Mouse (Mus musculus) C2C12 (cell line): Measurements from ENCODE around the gene Hal. TPM values are rescaled to one million over a fixed set of nuclear protein-coding genes. Genes with fewer than 3 reads are reported as not detected.

Source experiments
- H3K27me3 ChIP-seq: one replicate; pipeline ENCODE4 v1.6.1; 2011; ENCODE audit not compliant: control insufficient read depth, insufficient read depth, insufficient read length
- H3K36me3 ChIP-seq: one replicate; pipeline ENCODE4 v1.6.1; 2011; ENCODE audit not compliant: control insufficient read depth, insufficient read depth
- H3K4me3 ChIP-seq: one replicate; pipeline ENCODE4 v1.5.1; 2011; ENCODE audit warnings: mild to moderate bottlenecking, control low read depth; ENCODE audit not compliant: poor library complexity, insufficient read depth, severe bottlenecking
- H3K79me2 ChIP-seq: one replicate; pipeline ENCODE4 v1.6.1; 2011; ENCODE audit not compliant: control insufficient read depth, insufficient read depth
- H3K79me3 ChIP-seq: one replicate; pipeline ENCODE4 v1.6.1; 2011; ENCODE audit warnings: low read depth, control low read depth
- H3ac ChIP-seq: one replicate; pipeline ENCODE3; 2011; ENCODE audit warnings: low read depth; ENCODE audit not compliant: control insufficient read depth, insufficient read length
- CEBPB ChIP-seq: IDR thresholded peaks from one replicate; pipeline ENCODE4 v1.6.1; 2011; ENCODE audit warnings: low read depth, mild to moderate bottlenecking, control low read depth, moderate library complexity
- CTCF ChIP-seq: IDR thresholded peaks from one replicate; pipeline ENCODE4 v1.5.1; 2011; ENCODE audit not compliant: control insufficient read depth, insufficient read depth, insufficient read length
- FOSL1 ChIP-seq: IDR thresholded peaks from one replicate; pipeline ENCODE4 v1.8.0; 2011; ENCODE audit warnings: mild to moderate bottlenecking, low read length; ENCODE audit not compliant: poor library complexity, insufficient read depth, severe bottlenecking
- MAX ChIP-seq: IDR thresholded peaks from one replicate; pipeline ENCODE4 v1.6.1; 2011; ENCODE audit warnings: mild to moderate bottlenecking, control low read depth
- MYOD1 ChIP-seq: IDR thresholded peaks from one replicate; pipeline ENCODE4 v1.6.1; 2011; ENCODE audit warnings: low read depth; ENCODE audit not compliant: control insufficient read depth, insufficient read length
- MYOG ChIP-seq: IDR thresholded peaks from one replicate; pipeline ENCODE4 v1.6.1; 2011; ENCODE audit not compliant: control insufficient read depth, insufficient read length; ENCODE audit errors: extremely low read depth
- USF1 ChIP-seq: IDR thresholded peaks from one replicate; pipeline ENCODE4 v1.6.1; 2011; ENCODE audit warnings: low read depth, mild to moderate bottlenecking, control low read depth, moderate library complexity
- polyA plus RNA-seq: library from polyadenylated mRNA; unstranded; fragments of >200 nt; fragmentation: generic; extraction: Trizol; gene quantifications from one replicate; pipeline ENCODE4 v1.2.1, GENCODE M21; 2012; ENCODE audit warnings: missing spikeins

Hal gene
- polyA plus RNA-seq, 1 experiment = 0.02 TPM

DNA sequence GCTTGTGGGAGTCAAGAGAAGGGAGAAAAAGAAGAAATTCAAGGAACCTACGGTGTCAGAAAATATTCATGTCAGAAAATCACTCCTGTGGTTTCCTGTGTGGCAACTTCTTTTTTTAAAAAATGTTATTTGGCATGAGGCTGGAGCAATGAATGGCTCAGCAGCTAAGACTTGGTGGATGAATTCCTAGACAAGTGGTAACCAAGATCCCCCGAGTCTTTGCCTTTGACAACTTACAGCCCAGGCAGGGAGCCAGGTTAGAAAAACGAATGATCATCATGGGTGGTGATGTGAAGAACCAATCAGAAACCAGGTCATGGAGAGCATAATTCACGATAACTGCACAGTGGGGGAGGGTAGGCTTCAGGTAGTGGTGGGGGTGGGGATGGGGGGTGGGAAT lies 32.4 kb downstream of the Hal start:
- TF ChIP-seq CEBPB = no peak
- H3K4me3 ChIP-seq = no peak overlapping the region
- no peaks in the 10 kb centered on the region for H3K79me2 ChIP-seq
- H3K27me3 ChIP-seq = no peaks in the 10 kb centered on the region
- no peaks in the 10 kb centered on the region for H3K36me3 ChIP-seq
- no peaks in the 10 kb centered on the region for H3K79me3 ChIP-seq
- H3ac ChIP-seq = no peak overlapping the region

DNA sequence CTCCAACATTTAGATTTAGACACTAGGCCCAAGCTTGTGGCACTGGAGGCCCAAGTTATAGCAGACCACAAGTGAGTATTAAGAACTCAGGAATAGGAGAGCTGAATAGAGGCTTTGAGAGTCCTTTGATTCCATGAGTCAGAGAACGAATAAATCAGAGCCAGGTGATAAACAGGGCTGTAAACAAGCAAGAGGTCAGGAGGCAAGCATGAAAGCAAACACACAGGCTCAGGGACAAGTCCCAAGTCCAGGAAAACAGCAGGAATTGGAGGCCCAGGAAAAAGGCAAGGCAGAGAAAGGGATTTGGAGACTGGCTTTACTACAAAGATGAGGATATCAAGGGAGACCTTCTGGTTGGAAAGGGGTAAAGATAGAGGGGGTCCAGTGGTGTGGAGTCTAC lies 36.8 kb downstream of the Hal start:
- Histone ChIP-seq H3K36me3 (no peaks in the 10 kb centered on the region), H3K4me3 (no peak overlapping the region), H3K27me3 (no peaks in the 10 kb centered on the region), H3ac (no peak overlapping the region), H3K79me2 (no peaks in the 10 kb centered on the region), H3K79me3 (no peaks in the 10 kb centered on the region)
- no peak for TF ChIP-seq FOSL1
- TF ChIP-seq CTCF = no peak
- TF ChIP-seq USF1 = no peak
- TF ChIP-seq MYOG = no peak
- no peak for TF ChIP-seq MYOD1
- TF ChIP-seq MAX = no peak

DNA sequence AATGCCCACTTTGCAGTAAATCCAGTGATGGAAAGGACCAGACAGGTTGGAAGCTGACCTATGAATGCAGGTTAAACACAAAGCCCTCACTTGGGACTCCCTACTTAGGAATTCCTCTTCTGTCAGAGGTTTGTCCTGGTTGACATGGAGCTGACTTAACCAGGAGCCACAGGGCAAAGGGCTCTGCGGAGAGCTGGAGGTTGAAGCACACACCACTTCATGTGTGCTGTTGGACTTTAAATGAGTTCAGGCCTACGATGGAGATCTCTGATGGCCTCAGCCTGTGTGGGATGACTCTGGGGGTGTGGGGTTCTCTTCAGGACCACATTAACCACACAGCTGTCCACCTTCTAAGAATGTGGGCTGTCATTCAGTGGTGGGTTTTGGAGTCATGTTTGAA lies 49.7 kb downstream of the Hal start:
- Histone ChIP-seq H3K36me3 (no peaks in the 10 kb centered on the region), H3K4me3 (no peak overlapping the region), H3ac (no peak overlapping the region), H3K79me2 (no peaks in the 10 kb centered on the region), H3K27me3 (no peaks in the 10 kb centered on the region), H3K79me3 (no peaks in the 10 kb centered on the region)
- no peak for TF ChIP-seq CTCF
- TF ChIP-seq MYOG = no peak
- TF ChIP-seq USF1 = no peak
- no peak for TF ChIP-seq FOSL1
- TF ChIP-seq CEBPB = no peak
- TF ChIP-seq MYOD1 = no peak
- no peak for TF ChIP-seq MAX

DNA sequence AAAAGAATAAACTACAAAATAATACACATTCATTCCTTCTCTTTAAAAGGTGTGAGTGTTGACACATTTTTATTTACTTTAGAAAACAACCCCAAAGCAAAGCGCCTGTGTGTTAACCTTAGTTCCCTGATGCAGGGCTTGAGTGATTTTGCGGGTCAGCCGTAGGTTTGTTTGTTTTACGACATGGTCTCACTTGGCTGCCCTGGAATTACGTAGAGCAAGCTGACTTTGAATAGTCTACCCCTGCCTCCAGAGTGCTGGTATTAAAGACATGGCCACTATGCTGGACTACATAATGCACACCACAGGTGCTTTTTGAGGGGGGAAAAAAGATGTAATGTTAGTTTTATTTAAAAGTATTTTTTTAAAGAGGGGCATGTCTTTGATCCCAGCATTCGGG lies 50.2 kb downstream of the Hal start:
- TF ChIP-seq MYOG (no peak), FOSL1 (no peak), CEBPB (no peak), USF1 (no peak), MYOD1 (no peak), MAX (no peak), CTCF (no peak)
- Histone ChIP-seq H3ac (no peak overlapping the region), H3K79me2 (no peaks in the 10 kb centered on the region), H3K27me3 (no peaks in the 10 kb centered on the region), H3K36me3 (no peaks in the 10 kb centered on the region), H3K4me3 (no peak overlapping the region), H3K79me3 (no peaks in the 10 kb centered on the region)

DNA sequence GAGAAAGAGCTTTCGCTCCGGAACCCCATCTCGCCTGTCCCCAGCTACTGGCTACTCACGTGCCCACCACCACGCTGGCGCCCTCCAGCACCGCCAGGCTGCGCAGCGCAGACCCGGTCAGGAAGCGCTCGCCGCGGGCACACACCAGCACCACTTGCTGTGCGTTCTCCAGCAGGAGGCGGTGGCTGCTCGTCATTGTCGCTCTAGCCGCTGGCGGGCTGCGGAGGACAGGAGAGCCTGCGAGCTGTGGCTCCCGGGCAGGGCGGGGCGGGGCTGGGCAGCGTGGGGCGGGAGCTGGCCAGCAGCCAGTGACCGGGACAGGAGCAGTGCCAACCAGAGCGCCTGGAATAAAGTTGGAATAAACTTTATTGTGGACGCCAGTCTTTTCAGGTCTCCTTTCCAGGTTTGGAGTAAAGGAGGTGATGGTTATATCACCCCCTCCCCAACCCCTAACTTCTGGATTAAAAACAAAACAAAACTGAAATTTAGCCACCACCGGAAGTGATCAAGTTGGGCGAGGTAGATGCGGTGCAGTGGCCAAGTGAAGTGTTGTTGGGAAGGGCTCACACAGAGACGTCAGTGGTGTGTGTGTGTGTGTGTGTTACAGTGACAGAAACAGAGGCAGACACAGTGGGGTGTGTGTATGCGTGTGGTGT lies 51.3 kb downstream of the Hal start, which contains the start of gene Amdhd1:
Gene Amdhd1 (minus strand): TSS at position 259 of the 656 bp plus-strand sequence.
- no peaks in the 10 kb centered on the region for H3K27me3 ChIP-seq
- H3K36me3 ChIP-seq = no peaks in the 10 kb centered on the region
- H3K79me3 ChIP-seq = no peaks in the 10 kb centered on the region
- H3ac ChIP-seq = peak within 1 kb of the TSS; percentile 20
- TF ChIP-seq MAX (peak; percentile 17), USF1 (no peak), CTCF (peak; percentile 84)
- H3K4me3 ChIP-seq = peak within 1 kb of the TSS; percentile 25
- H3K79me2 ChIP-seq = no peaks in the 10 kb centered on the region

DNA sequence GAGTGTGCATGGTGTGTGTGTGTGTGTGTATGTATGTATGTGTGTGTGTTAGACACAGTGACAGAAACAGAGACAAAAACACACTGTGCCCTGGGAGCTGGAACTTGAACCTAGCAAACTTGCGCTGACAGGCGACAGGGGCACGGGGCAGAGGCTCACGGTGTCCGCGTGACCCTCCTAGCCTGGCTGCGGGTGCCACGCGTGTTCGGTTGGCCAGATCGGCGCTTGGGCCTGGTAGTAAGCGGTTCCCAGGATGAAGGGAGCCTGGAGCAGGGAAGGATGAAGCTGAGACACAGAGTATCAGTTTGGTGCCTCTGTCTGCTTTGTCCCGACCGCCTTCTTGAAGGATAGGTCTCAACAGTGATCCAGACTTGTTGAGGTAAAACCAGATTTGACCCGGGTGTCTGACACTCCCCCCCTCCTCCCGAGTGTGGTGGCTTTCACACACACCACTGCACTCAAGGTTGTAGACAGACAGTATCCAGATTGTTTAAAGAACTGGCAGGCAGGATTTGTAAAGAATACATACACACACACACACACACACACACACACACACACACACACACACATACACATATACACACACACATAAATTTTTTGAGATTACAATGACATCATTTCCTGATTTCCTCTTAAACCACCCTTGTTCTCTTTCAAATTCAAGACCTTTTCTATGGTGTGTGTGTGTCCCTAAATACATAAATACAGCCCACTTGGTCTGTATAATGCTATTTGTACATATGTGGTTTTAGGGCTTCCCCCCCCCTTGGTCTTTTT lies 52.1 kb downstream of the Hal start, which contains the start of gene Ccdc38:
Gene Ccdc38 (plus strand): TSS at position 202 of the 780 bp plus-strand sequence.
- H3K79me3 ChIP-seq = no peaks in the 10 kb centered on the region
- TF ChIP-seq MYOG = no peak
- TF ChIP-seq MYOD1 = no peak
- no peak for TF ChIP-seq CEBPB
- no peak for TF ChIP-seq USF1
- no peak for TF ChIP-seq MAX
- TF ChIP-seq CTCF = no peak
- no peak for TF ChIP-seq FOSL1
- peak within 1 kb of the TSS; percentile 25 for H3K4me3 ChIP-seq
- H3K79me2 ChIP-seq = no peaks in the 10 kb centered on the region
- no peaks in the 10 kb centered on the region for H3K36me3 ChIP-seq
- H3K27me3 ChIP-seq = no peaks in the 10 kb centered on the region
- H3ac ChIP-seq = peak within 1 kb of the TSS; percentile 20
